Mouse (Mus musculus) CD4-positive, CD25-positive, alpha-beta regulatory T cell, adult 9 weeks (primary cell): ENCODE data around the gene Prl7a1. TPM values are rescaled to one million over a fixed set of nuclear protein-coding genes. Genes with fewer than 3 reads are reported as not detected.

ENCODE experiments used
- polyA plus RNA-seq: library from polyadenylated mRNA; unstranded; fragments of 100-300 nt; shearing (Covaris generic); gene quantifications from one replicate; pipeline ENCODE4 v1.2.1, GENCODE M21; 2017

Gene Prl7a1
- polyA plus RNA-seq: not detected

GRCm38 (mm10) chr13:27642393-27642792, at the start of gene Prl7a1:
Prl7a1 (minus strand) TSS chr13:27642493.

GRCm38 (mm10) chr13:27667936-27668335, 25.6 kb upstream of the Prl7a1 start, which contains the start of gene Prl7a2:
Prl7a2 (minus strand) TSS chr13:27668036.

DNA sequence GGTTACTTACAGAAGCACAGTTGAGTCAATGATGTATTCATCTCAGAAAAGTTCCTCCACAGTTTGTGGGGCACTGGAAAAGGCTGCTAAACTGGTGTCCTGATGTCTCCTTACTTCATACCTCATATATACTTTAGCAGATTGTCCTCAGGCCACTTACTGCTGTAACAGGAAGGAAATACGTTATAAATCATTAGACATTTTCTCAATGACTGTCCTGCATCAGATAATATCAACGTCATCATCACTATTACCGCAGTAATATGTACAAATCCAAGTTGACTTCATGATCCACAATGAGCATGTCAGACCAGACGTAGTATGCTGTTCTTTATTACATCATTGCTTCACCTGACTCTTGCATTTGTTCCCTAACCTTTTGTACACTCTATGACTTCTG, 31.8 kb downstream of the Prl7a1 start, which contains the start of gene Prl7b1:
TSS of gene Prl7b1 (minus strand) at position 101 of the 400 bp plus-strand sequence.

Other genes with a start within 250 kb of the Prl7a1 start
- not detected for gene Prl8a6, start 203.8 kb downstream of the Prl7a1 start, polyA plus RNA-seq
- gene Prl8a8, start 129.3 kb downstream of the Prl7a1 start, polyA plus RNA-seq: not detected
- gene Prl8a9, start 77.9 kb downstream of the Prl7a1 start, polyA plus RNA-seq: not detected
- not detected for gene Prl8a1, start 60.3 kb downstream of the Prl7a1 start, polyA plus RNA-seq
- not detected for gene Prl7b1, start 31.9 kb downstream of the Prl7a1 start, polyA plus RNA-seq
- gene Prl7a2, start 25.5 kb upstream of the Prl7a1 start, polyA plus RNA-seq: not detected
- gene Prl7d1, start 74.2 kb upstream of the Prl7a1 start, polyA plus RNA-seq: not detected
- not detected for gene Prl7c1, start 138.3 kb upstream of the Prl7a1 start, polyA plus RNA-seq
- gene Prl2a1, start 159.2 kb upstream of the Prl7a1 start, polyA plus RNA-seq: not detected
- gene Prl2c1, start 206.8 kb upstream of the Prl7a1 start, polyA plus RNA-seq: not detected